Mouse (Mus musculus) neural tube, embryonic 11.5 days (tissue): Measurements from ENCODE around the gene Rhog. TPM values are rescaled to one million over a fixed set of nuclear protein-coding genes. Genes with fewer than 3 reads are reported as not detected.

Source experiments
- ATAC-seq: fragments of 200-750 bp; cut with Nextera tagmentation; 2 replicates; pipeline ENCODE4 v1.8.0; 2017; ENCODE audit warnings: moderate number of reproducible peaks, mild to moderate bottlenecking, moderate TSS enrichment, moderate library complexity; ENCODE audit not compliant: insufficient read depth, low FRiP score, low TSS enrichment
- DNase-seq: peaks from one replicate; pipeline ENCODE4 v3.0.0-alpha.2; 2015; ENCODE audit warnings: low spot score
- H3K27ac ChIP-seq: fragments of 300-500 bp; sonication (generic); 2 replicates; pipeline ENCODE4 v1.5.1; 2014; ENCODE audit warnings: low read depth, mild to moderate bottlenecking, low read length
- H3K27me3 ChIP-seq: fragments of 300-500 bp; sonication (generic); 2 replicates; pipeline ENCODE4 v1.6.1; 2014; ENCODE audit warnings: mild to moderate bottlenecking, low read length, mixed read lengths; ENCODE audit not compliant: control insufficient read depth, insufficient read depth
- H3K36me3 ChIP-seq: fragments of 300-500 bp; sonication (generic); 2 replicates; pipeline ENCODE4 v1.6.1; 2014; ENCODE audit warnings: mild to moderate bottlenecking, low read length, moderate library complexity, mixed read lengths; ENCODE audit not compliant: control insufficient read depth, insufficient read depth
- H3K4me1 ChIP-seq: fragments of 300-500 bp; sonication (generic); 2 replicates; pipeline ENCODE4 v1.6.1; 2014; ENCODE audit warnings: low read length, mixed read lengths; ENCODE audit not compliant: control insufficient read depth, insufficient read depth
- H3K4me2 ChIP-seq: fragments of 300-500 bp; sonication (generic); 2 replicates; pipeline ENCODE4 v1.6.1; 2014; ENCODE audit warnings: low read depth, mild to moderate bottlenecking, moderate library complexity
- H3K4me3 ChIP-seq: fragments of 300-500 bp; sonication (generic); 2 replicates; pipeline ENCODE4 v1.5.1; 2014; ENCODE audit warnings: low read depth, low read length
- H3K9ac ChIP-seq: fragments of 300-500 bp; sonication (generic); 2 replicates; pipeline ENCODE4 v1.6.1; 2014; ENCODE audit warnings: mild to moderate bottlenecking, low read length
- H3K9me3 ChIP-seq: fragments of 300-500 bp; sonication (generic); 2 replicates; pipeline ENCODE4 v1.6.1; 2016; ENCODE audit warnings: low read length; ENCODE audit not compliant: control insufficient read depth
- WGBS: fragments of 180-500 bp; shearing (Covaris S2); extraction: QIAGEN DNeasy Blood & Tissue Kit; methylation state at CpG from one replicate; pipeline ENCODE4 v1.1.7; 2014; 5-methylcytosine and 5-hydroxymethylcytosine counted together
- polyA plus RNA-seq: library from polyadenylated mRNA; unstranded; fragments of >200 nt; fragmentation: Nextera tagmentation; extraction: Ambion mirVana; gene quantifications from 2 replicates; pipeline ENCODE4 v1.2.1, GENCODE M21; 2014

The Rhog gene
- polyA plus RNA-seq, 1 experiment from 2014 or later, result 38.8 TPM

DNA sequence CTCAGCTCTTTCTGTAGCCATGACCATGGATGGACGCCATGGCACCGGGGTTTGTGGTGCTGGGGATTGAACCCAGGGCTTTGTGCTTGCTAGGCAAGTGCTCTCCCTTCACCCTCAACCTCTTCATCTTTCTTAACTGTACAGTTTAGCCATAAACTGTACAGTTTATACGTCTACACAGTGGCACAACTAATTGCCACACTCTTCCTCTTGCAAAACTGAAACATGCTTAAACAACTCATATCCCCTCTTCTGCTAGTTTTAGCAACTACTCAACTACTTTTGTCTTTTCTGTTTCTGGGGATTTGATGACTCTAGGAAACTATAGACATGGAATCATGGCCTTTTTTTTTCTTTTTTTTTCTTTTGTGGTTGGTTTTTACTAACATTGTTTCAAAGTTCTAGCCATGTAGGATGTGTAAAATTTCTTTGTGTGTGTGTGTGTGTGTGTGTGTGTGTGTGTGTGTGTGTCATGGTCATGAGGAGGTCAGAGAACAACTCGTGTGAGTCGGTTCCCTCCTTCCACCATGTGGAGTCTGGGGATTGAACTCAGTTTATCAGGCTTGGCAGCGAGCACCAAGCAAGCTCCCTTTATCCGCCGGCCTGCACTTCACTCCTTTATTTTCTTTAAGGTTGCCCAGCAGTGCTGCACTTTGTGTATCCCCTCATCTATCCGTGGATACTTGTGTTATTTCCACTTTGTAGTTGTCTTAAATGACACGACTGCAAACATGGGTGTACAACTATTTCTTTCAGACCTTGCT, 4.0 kb upstream of the Rhog start:
- DNase-seq (no peak), ATAC-seq (no peak)
- 85% methylated on average over 10 of the region's 10 CpGs for WGBS

GRCm38 (mm10) chr7:102258753-102259152, 2.9 kb upstream of the Rhog start:
- Histone ChIP-seq H3K4me1 (no peaks in the 10 kb centered on the region), H3K9me3 (no peaks in the 10 kb centered on the region), H3K9ac (no peak overlapping the region), H3K36me3 (no peaks in the 10 kb centered on the region), H3K27ac (no peak overlapping the region), H3K27me3 (no peaks in the 10 kb centered on the region), H3K4me2 (no peak overlapping the region), H3K4me3 (no peak overlapping the region)
- ATAC-seq (no peak), DNase-seq (no peak)
- WGBS, result 68% methylated on average over 3 of the region's 3 CpGs

More for the DNA sequence above, 4.0 kb upstream of the Rhog start:
- H3K4me1 ChIP-seq, result no peaks in the 10 kb centered on the region
- no peak overlapping the region for H3K27ac ChIP-seq
- H3K9ac ChIP-seq, result no peak overlapping the region
- no peak overlapping the region for H3K4me2 ChIP-seq
- no peaks in the 10 kb centered on the region for H3K36me3 ChIP-seq
- H3K9me3 ChIP-seq, result no peaks in the 10 kb centered on the region
- H3K4me3 ChIP-seq, result no peak overlapping the region
- no peaks in the 10 kb centered on the region for H3K27me3 ChIP-seq

DNA sequence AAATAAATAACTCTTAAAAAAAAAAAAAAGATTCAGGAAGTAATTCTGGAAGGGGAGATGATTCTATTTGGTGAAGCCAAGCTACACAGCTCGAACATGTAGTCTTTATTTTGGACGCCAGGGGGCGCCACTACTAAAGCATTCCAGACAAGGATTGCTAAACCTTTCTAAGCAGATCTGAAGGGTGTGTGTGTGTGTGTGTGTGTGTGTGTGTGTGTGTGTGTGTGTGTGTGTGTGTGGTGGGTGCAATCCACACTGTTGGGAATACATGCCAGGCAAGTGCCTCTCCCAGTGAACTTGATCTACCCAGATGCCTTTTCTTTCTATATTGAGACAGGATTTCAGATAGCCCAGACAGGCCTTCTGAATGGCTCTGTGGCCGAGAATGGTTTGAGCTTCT, 2.3 kb upstream of the Rhog start:
- Histone ChIP-seq H3K27me3 (no peaks in the 10 kb centered on the region), H3K27ac (no peak overlapping the region), H3K4me1 (no peaks in the 10 kb centered on the region), H3K36me3 (no peaks in the 10 kb centered on the region), H3K9ac (no peak overlapping the region), H3K9me3 (no peaks in the 10 kb centered on the region), H3K4me2 (no peak overlapping the region), H3K4me3 (no peak overlapping the region)
- 21% methylated on average over 4 of the region's 4 CpGs for WGBS
- ATAC-seq (peak; percentile 45), DNase-seq (peak; percentile 80)

- Histone ChIP-seq H3K4me2 (no peak overlapping the region), H3K9ac (no peak overlapping the region), H3K36me3 (no peaks in the 10 kb centered on the region), H3K4me1 (no peaks in the 10 kb centered on the region), H3K4me3 (no peak overlapping the region), H3K27ac (no peak overlapping the region), H3K9me3 (no peaks in the 10 kb centered on the region), H3K27me3 (no peaks in the 10 kb centered on the region)
- WGBS, result 85% methylated on average over 3 of the region's 3 CpGs
- no peak for DNase-seq
- no peak for ATAC-seq
Observed at GRCm38 (mm10) chr7:102256636-102257035, 782 bp upstream of the Rhog start.

DNA sequence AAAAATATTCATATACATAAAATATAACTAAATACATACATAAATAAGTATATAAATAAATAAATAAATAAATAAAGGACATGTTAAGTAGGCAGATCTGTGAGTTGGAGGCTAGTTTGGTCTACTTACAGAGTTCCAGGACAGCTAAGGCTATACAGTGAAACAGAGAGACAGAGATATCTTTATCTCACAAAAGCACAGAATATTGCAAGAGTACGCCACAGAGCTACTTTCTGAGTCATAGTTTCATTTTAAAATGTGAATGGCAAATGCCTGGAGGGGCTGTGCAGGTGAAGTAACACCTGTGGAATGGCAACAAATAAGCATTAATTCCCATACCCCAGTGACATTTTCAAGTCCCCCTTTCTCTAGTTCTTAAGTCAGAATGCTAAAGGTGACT, 2.2 kb downstream of the Rhog start:
- Histone ChIP-seq H3K27ac (no peak overlapping the region), H3K4me2 (no peak overlapping the region), H3K9ac (no peak overlapping the region), H3K4me1 (peaks cover 6% of the 10 kb centered on the region; the same call in 1 of the 2 replicates), H3K4me3 (no peak overlapping the region), H3K9me3 (no peaks in the 10 kb centered on the region), H3K36me3 (no peaks in the 10 kb centered on the region), H3K27me3 (no peaks in the 10 kb centered on the region)
- 80% methylated on average over 1 of the region's 1 CpGs for WGBS
- ATAC-seq (no peak), DNase-seq (no peak)

DNA sequence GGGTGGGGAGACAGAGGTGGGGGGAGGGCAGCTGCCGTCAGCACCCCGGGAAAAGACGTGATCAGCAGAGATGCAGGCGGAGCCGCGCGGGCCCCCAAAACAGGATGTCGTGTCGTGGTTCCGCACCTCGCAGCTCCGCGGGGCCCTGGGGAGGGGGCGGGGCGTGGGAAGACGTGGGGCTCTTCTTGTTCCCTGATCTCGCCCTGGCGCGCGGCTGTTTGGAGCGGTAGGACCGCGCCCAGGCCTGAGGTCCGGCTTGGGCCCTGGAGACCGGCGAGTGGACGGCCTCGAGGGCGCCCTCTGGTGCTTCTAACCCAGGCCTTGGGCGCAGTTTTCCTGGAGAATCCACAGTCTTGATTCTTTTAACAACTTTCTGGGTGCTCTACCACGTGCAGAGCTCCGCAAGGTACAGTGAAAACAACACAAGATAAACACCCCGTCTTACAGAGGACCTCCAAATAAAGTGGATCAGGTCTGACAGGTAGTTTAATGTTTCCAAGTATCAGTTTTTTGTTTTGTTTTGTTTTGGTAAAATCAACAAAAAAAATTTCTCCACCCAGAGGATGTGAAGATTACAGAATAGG, 5.1 kb downstream of the Rhog start:
- Histone ChIP-seq H3K9ac (peak overlapping the region; percentile 91), H3K27me3 (no peaks in the 10 kb centered on the region), H3K27ac (peak overlapping the region; percentile 84), H3K4me3 (peak overlapping the region; percentile 70), H3K36me3 (no peaks in the 10 kb centered on the region), H3K4me2 (peak overlapping the region; percentile 78), H3K9me3 (no peaks in the 10 kb centered on the region), H3K4me1 (peaks cover 21% of the 10 kb centered on the region)
- ATAC-seq (peak; percentile 80), DNase-seq (peak; percentile 89)
- WGBS, result under 1% methylated on average over 24 of the region's 33 CpGs

GRCm38 (mm10) chr7:102249896-102250630, 5.8 kb downstream of the Rhog start:
- Histone ChIP-seq H3K4me3 (peak overlapping the region; percentile 70), H3K36me3 (no peaks in the 10 kb centered on the region; the same call in 1 of the 2 replicates), H3K9ac (peak overlapping the region; percentile 91), H3K4me2 (peak overlapping the region; percentile 78), H3K27ac (peak overlapping the region; percentile 84), H3K9me3 (no peaks in the 10 kb centered on the region), H3K4me1 (peaks cover 21% of the 10 kb centered on the region), H3K27me3 (no peaks in the 10 kb centered on the region)
- ATAC-seq (peak; percentile 76), DNase-seq (peak; percentile 80)
- 1% methylated on average over 41 of the region's 49 CpGs for WGBS

GRCm38 (mm10) chr7:102249531-102249895, 6.3 kb downstream of the Rhog start:
- ATAC-seq (peak; percentile 28), DNase-seq (peak; percentile 67)
- H3K4me2 ChIP-seq, result peak overlapping the region; percentile 78
- peak overlapping the region; percentile 91 for H3K9ac ChIP-seq
- H3K9me3 ChIP-seq, result no peaks in the 10 kb centered on the region
- 1% methylated on average over 23 of the region's 23 CpGs for WGBS
- H3K36me3 ChIP-seq, result no peaks in the 10 kb centered on the region; the same call in 1 of the 2 replicates
- peak overlapping the region; percentile 84; the same call in 1 of the 2 replicates for H3K27ac ChIP-seq
- H3K4me1 ChIP-seq, result peaks cover 21% of the 10 kb centered on the region
- H3K4me3 ChIP-seq, result peak overlapping the region; percentile 70
- no peaks in the 10 kb centered on the region for H3K27me3 ChIP-seq
